Mouse (Mus musculus) layer of hippocampus, adult 8-10 months (tissue): ENCODE measurements around the gene Xrcc2. TPM values are rescaled to one million over a fixed set of nuclear protein-coding genes. Genes with fewer than 3 reads are reported as not detected.

Experiments used
- DNase-seq, 2 experiments: peaks; one replicate each; pipeline ENCODE4 v3.0.0; 2022; ENCODE audit warnings: low spot score in 2 of 2
- total RNA-seq, 4 experiments: library from RNA; stranded (reverse); gene quantifications; 2 replicates each; pipeline ENCODE4 v1.2.4; 2022

Xrcc2 gene
- total RNA-seq, 4 experiments from 2014 or later, result 5.9 to 9.2 (median 7.8) TPM

DNA sequence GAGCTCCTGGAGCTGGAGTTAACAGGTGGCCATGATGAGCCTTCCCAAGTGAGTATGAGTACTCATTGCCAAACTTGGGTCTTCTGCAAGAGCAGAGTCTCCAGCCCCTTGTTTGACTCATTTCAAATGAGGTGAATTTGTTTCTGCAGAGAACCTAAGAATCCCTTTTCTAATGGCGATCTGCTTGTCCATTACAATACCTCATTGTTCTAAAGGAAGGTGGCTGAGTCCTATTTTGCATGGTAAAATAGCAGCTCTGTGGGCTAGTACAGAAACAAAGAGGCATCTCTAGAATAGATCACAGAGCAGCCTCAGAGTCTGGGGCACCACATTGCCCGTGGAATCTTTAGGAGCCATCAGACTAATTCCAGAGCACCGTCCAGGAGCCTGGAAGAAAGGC lies 34.6 kb downstream of the Xrcc2 start:
- no peak for DNase-seq

DNA sequence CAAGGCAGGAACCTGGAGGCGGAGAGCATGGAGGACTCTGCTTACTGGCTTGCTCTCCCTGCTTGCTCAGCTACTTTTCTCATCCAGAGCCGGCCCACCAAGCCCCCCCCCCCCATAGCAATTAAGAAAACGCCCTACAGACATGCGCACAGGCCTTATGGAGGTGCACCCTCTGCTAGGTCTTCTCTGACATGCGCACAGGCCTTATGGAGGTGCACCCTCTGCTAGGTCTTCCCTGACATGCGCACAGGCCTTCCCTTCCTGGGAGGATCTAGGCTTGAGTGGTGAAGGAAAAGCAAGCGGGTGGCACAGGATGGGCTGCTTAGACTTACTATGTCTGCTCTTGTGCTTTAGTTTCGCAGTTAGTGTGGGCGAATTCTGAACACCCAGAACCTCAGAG lies 37.3 kb downstream of the Xrcc2 start:
- DNase-seq, result no peak

DNA sequence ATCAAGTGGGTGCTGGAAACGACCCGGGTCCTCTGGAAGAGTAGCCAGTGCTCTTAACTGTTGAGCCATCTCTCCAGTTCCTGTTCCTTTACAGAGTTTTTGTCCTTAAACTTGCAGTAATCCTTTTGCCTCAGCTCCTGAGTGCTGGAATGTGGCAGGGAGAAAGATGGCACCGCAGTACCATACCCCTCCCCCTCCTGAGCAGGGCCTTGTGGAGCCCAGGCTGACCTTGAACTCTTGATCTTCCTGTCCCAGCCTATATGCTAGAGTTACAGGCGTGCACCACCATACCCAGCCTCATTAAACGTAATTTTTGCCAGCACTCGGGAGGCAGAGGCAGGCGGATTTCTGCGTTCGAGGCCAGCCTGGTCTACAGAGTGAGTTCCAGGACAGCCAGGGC lies 38.9 kb downstream of the Xrcc2 start:
- no peak for DNase-seq

DNA sequence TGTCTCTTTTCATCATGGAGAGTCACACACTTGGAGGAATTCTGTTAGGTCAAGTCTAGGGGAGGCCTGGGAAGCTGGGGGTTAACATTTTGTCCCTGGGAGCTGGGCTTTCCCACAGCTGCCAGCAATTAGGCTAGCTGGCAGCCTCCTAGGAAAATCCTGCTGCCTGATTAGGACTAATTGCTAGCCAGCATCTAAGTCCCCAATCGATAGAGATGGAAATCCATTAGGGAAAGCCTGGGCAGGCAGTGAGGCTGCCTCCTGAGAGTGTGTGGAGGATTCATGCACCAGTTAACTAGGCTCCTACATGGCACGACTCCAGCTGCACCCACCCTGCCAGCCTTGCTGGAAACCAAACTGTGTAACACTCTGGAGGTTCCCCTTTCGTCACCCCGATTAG lies 39.5 kb downstream of the Xrcc2 start:
- peak; percentile 49 to 60 for DNase-seq

DNA sequence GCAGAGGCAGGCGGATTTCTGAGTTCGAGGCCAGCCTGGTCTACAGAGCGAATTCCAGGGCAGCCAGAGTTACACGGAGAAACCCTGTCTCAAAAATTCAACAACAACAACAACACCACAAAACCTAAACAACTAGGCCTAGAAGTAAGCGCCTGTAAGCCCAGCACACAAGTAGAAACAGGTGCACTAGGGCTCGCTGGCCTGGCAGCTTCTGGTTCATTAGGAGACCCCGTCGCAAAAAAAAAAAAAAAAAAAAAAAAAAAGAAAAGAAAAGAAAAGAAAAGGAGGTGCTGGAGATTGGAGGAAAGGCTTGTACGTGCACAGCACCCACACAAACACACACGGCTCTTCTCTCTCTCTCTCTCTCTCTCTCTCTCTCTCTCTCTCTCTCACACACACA lies 40.1 kb downstream of the Xrcc2 start:
- DNase-seq, result no peak

DNA sequence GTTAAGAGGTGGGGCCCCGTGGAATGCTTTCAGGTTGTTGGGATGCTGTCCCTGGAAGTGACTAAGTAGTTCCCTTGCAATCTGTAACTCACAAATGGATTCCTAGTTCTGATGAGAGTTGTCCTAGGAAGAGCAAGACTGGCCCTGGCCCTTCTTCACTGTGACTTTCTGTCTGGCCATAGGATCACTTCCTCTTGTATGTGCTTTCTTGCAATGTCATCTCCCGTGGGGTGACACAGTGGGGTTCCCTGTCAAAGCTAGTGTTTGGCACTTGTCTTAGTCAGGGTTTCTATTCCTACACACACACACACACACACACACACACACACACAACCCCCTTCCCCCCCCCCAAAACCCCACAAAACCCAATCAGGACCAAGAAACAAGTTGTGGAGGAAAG lies 42.5 kb downstream of the Xrcc2 start:
- no peak for DNase-seq

DNA sequence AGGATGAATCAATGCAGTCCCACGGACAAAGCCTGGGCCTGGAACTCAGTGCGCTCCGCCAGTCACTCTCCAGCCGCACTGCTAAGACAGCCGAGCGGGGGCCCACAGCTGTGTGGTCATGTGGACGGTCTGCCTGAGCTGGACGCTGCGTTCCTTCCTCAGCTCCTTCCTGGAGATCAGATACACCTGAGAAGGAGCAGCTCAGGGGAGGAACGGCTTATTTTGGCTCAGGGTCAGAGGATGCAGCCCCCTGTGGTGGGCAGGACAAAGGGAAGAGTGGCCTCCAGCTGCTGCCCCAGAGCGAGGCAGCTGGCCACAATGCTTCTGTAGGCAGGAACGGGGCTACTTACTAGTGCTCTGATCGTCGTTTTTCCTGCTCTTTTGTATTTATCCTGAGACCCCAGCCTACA lies 51.0 kb downstream of the Xrcc2 start:
- no peak for DNase-seq

DNA sequence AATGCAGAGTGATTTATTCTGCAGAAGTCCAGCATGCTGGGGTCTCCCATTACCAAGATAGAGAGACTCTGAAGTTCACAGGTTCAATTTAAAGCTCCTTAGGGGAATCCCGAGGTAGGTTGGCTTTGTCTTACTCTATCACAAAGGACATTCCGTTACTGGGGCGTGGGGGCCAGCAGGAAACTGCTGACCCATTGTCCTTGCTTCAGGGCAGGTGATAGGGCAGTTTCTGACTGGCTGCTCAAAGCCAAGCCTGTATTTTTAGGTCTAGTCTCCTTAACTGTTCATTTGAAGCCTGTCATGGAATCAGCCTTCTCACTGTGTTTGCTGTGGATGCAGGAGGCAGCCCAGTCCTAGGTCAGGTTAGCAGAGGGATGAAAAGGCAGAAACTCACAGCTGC lies 52.2 kb downstream of the Xrcc2 start:
- no peak for DNase-seq

DNA sequence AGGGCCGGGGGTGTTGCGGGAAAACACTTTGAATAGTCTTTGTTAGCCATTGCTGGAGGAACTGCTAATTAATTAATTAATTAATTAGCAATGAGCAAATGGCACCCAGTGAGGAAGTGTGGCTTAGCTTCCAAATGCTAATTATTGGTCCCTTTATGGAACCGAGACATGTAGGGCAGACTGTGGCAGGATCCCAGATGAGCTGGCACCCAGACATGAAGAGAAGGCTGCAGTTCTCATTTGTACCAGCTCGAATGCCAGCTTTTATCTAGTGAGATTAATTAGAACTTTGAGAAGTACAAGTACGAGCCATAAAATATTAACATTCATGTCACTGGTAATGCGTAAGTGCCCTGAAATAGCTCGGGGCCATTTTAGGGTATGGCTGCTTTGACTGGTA lies 53.2 kb downstream of the Xrcc2 start:
- DNase-seq, result peak; percentile 72 to 77

DNA sequence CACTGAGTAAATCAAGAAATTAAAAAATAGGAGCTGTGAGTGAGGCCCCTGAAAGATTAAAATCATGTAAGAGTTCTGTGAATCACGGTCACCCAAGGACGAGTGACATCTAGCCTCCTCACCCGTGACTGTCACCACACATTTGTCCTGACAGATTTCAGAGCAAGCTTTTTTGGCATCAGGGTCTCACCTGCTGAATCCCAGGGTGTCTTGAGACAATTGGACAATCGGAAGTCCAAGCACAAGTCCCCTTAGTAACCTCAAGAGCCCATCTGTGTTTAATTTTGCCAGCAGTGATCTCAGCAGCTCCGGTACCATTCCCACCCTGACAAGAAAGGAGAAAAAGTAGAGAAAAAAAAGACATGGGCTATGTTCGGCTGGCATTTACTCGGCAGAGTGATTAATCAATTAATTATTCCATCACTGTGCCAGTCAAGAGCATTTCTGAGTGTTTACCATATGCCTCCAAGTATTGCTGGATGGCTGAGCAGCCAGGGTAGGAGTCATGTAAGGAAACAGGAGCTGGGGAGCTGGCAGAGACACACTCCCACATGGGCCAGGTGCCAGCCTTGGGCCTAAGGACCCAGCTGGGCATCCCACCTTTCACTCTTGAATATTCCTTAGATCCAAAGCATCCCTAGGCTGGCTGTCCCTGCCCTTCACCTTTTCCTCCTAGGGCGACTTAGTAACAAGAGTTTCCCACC lies 59.8 kb downstream of the Xrcc2 start:
- DNase-seq, result no peak

DNA sequence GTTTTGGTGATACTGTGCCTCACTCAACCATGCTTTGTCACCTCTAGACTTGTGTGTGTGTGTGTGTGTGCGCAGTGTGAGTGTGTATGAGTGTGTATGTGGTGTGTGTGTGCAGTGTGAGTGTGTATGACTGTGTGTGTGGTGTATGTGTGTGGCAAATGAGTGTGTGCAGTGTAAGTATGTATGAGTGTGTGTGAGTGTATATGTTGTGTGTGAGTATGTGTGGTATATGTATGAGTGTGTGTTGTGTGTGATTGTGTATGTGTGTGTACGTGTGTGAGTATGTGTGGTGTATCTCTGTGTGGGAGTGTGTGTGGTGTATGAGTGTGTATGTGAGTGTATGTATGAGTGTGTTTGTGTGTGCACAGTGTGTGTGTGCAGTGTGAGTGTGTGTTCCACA lies 61.1 kb downstream of the Xrcc2 start:
- DNase-seq, result no peak

DNA sequence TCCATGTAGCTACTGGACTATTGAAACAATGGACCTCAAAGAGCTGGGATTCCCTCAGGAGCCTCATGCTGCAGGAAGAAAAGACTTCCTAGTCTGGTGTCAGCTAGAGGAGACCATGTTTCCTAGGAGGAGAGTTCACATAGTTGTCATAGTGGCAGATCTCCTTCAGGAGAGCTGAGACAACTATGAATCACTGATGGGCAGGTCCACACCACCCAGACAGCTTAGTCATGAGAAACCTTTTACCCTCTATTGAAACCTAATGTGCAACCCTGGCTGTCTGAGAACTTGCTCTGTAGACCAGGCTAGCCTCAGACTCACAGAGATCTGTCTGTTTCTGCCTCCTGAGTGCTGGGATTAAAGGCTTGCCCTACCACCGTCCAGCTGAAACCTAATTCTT lies 62.9 kb downstream of the Xrcc2 start:
- DNase-seq, result no peak

Other genes with a start within 250 kb of the Xrcc2 start
- 10 to 100 TPM; 68.4 to 91.8 (median 77.2) TPM for gene Kmt2c, start 207.0 kb downstream of the Xrcc2 start, total RNA-seq
- gene Cct8l1, start 189.8 kb downstream of the Xrcc2 start, total RNA-seq, result under 1 TPM; 0.23 to 0.61 (median 0.36) TPM
- gene Actr3b, start 54.2 kb upstream of the Xrcc2 start, total RNA-seq, result 100 to 1,000 TPM; 132 to 138 (median 137) TPM
- not detected for gene Gm21663, start 236.6 kb upstream of the Xrcc2 start, total RNA-seq
- gene Gm21671, start 248.6 kb upstream of the Xrcc2 start, total RNA-seq, result not detected